8 mouse cellular contexts compared by ENCODE assay signal in the genomic region with DNA sequence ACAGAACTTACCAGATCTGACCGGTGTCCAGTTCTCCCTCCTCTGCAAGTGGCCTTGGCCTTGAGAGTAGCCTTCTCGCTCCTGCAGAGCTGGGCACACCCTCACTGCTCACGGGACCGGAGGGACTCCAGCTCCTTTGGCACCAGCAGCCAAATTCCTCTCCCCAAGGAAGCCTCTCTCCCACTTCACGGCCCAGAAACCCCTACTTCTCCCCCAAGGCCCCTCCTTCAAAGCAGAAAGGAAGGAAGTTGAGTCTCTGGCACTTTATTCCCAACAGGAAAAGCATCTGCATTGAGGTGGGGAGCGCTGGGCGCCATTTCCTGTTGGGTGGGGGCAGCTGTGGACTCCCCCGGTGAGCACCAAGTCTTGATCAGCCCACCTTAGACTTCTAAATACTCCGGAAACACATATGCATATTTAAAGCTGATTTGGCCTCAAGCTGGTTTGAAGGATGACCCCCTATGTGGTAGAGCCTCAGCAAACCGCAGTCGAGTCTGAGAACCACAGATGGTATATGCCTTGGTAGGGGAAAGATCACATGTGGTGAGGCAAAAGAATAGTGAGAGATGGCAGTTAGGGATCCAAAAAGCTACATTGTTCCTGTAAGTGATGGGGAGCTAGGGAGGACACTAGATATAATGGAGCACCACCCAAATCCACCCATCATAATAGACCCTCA. TPM values are rescaled to one million over a fixed set of nuclear protein-coding genes. Genes with fewer than 3 reads are reported as not detected.
A peak's percentile ranks its signal among the peaks of the same experiment; 100 is the strongest.
DNase-seq lines count a peak whose midpoint lies in the region; ATAC-seq lines count a peak whose summit lies in the region.

Gene Exoc3l, minus strand, starts transcription at position 207 of the 679 bp plus-strand sequence.

- H3K4me2 ChIP-seq in forebrain, embryonic 14.5 days (ENCODE audit: low read length): peak within 1 kb of the TSS; percentile 92
- peak within 1 kb of the TSS; percentile 98 for H3K4me2 ChIP-seq in midbrain, embryonic 12.5 days (replicated peaks)

- peak within 1 kb of the TSS; percentile 97; the same call in 1 of the 2 replicates for H3K4me3 ChIP-seq in forebrain, embryonic 14.5 days (ENCODE audit: low read depth, low read length)
- peak within 1 kb of the TSS; percentile 78 for H3K4me3 ChIP-seq in midbrain, embryonic 12.5 days

- no peak for ATAC-seq in forebrain, embryonic 14.5 days
- no peak for ATAC-seq in midbrain, embryonic 12.5 days (ENCODE audit: low FRiP score, low read depth)

- peak; percentile 65 for DNase-seq in 416B (ENCODE audit: low read depth)
- peak; percentile 52 for DNase-seq in ES-CJ7 (ENCODE audit: low read depth, low spot score)
- DNase-seq in forebrain, embryonic 14.5 days (ENCODE audit: low spot score): no peak
- peak; percentile 58 for DNase-seq in kidney, postnatal 10 days
- DNase-seq in right cerebral cortex, postnatal 36 days (ENCODE audit: low spot score in 2 of 2): no peak
- DNase-seq in layer of hippocampus, adult 18-20 months (ENCODE audit: low spot score in 2 of 2): no peak
- DNase-seq in retina, embryonic 14.5 days (ENCODE audit: low spot score): no peak

- peak within 1 kb of the TSS; percentile 91; the same call in 1 of the 2 replicates for H3K9ac ChIP-seq in forebrain, embryonic 14.5 days (ENCODE audit: low read length)
- no peak within 1 kb of the TSS for H3K9ac ChIP-seq in midbrain, embryonic 12.5 days (replicated peaks)

- no peaks in the 10 kb centered on the region for H3K27me3 ChIP-seq in forebrain, embryonic 14.5 days (replicated peaks; ENCODE audit: control insufficient read depth, insufficient read depth, low read length)
- H3K27me3 ChIP-seq in midbrain, embryonic 12.5 days: peaks cover 17% of the 10 kb centered on the region

- H3K27ac ChIP-seq in forebrain, embryonic 14.5 days (ENCODE audit: low read depth, low read length): no peak within 1 kb of the TSS
- H3K27ac ChIP-seq in midbrain, embryonic 12.5 days (replicated peaks): 0 out of 2 replicates have a peak within 1 kb of the TSS, but pooled peaks have one; percentile 35

- H3K4me1 ChIP-seq in forebrain, embryonic 14.5 days (ENCODE audit: control insufficient read depth, insufficient read depth, low read length): peaks cover 15% of the 10 kb centered on the region
- H3K4me1 ChIP-seq in midbrain, embryonic 12.5 days: peaks cover 17% of the 10 kb centered on the region

- peaks cover 25% of the 10 kb centered on the region for H3K36me3 ChIP-seq in forebrain, embryonic 14.5 days (ENCODE audit: control insufficient read depth, insufficient read depth, low read length)
- peaks cover 20% of the 10 kb centered on the region for H3K36me3 ChIP-seq in midbrain, embryonic 12.5 days

- no peaks in the 10 kb centered on the region for H3K9me3 ChIP-seq in forebrain, embryonic 14.5 days (replicated peaks; ENCODE audit: control insufficient read depth, low read length)
- no peaks in the 10 kb centered on the region for H3K9me3 ChIP-seq in midbrain, embryonic 12.5 days

- 76% methylated on average over 11 of the region's 11 CpGs for WGBS in forebrain, embryonic 14.5 days
- 67% methylated on average over 11 of the region's 11 CpGs for WGBS in midbrain, embryonic 12.5 days

RNA-seq across cellular contexts. Expression of gene Exoc3l, which starts in this region (rescaled TPM):
- polyA plus RNA-seq in forebrain, embryonic 14.5 days (2014; fragmentation: Nextera tagmentation; extraction: Ambion mirVana): 8.3 and 8.8 TPM in 2 replicates
- polyA plus RNA-seq in midbrain, embryonic 12.5 days (2016; fragmentation: Nextera tagmentation; extraction: Ambion mirVana): 12.0 and 12.8 TPM in 2 replicates
- total RNA-seq in layer of hippocampus, adult 18-20 months (2021): under 1 TPM; 0.48 to 0.94 TPM

Comparison
In these comparisons a context has a peak if more than half of its experiments do, and no peak if none do; other contexts are left out.
1. DNase-seq: peak in 416B (single experiment), ES-CJ7 (single experiment) and kidney, postnatal 10 days (single experiment); none in forebrain, embryonic 14.5 days (single experiment), right cerebral cortex, postnatal 36 days (0 of 2), layer of hippocampus, adult 18-20 months (0 of 2) and retina, embryonic 14.5 days (single experiment).